Mouse (Mus musculus): ENCODE measurements around the gene Yy1.

DNA sequence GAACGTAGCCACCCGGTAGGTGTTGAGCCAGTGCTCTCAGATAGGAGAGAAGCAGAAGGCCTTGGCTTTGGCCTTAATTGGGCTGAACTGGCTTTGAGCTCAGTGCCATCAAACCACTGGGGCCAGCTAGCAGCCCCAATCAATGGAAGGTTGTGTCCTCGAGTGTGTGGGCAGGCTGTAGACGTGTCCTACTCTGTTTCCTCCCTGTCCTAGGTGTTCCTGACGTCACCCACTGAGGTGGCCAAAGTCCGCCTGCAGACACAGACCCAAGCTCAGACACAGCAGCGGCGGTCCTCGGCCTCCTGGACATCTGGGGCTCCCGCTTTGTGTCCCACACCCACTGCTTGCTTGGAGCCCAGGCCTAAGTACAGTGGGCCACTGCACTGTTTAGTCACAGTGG, 62.3 kb downstream of the Yy1 start:
- TF ChIP-seq GATA1 (IDR thresholded peaks at IDR 0.05; ENCODE audit: borderline replicate concordance, low read length) (no peak), CTCF (IDR thresholded peaks at IDR 0.05; ENCODE audit: low read depth, low read length) (no peak), TAL1 (conservative IDR thresholded peaks at IDR 0.05; ENCODE audit: low read depth, low read length) (no peak), POLR2AphosphoS5 (IDR thresholded peaks at IDR 0.05; ENCODE audit: insufficient replicate concordance, low read depth, low read length) (no peak), GATA2 (IDR thresholded peaks at IDR 0.05; ENCODE audit: borderline replicate concordance, low read depth, low read length) (no peak)

All from G1E (cell line).